Mouse (Mus musculus): Measurements from ENCODE around the gene Amigo2. TPM values are rescaled to one million over a fixed set of nuclear protein-coding genes. Genes with fewer than 3 reads are reported as not detected.

Amigo2 gene
- total RNA-seq, 1 experiment = 8.5 TPM

- no peak overlapping the region for H3K9ac ChIP-seq (ENCODE audit: insufficient read depth, low read depth, low read length, poor library complexity, severe bottlenecking)
- no peaks in the 10 kb centered on the region for H3K36me3 ChIP-seq (ENCODE audit: control insufficient read depth, insufficient read depth, low read length, poor library complexity, severe bottlenecking)
- TF ChIP-seq ZC3H11A (IDR thresholded peaks at IDR 0.05; ENCODE audit: borderline replicate concordance, low read depth, low read length) (peak; percentile 60; the same call in 1 of the 2 replicates), ZNF384 (IDR thresholded peaks at IDR 0.05; ENCODE audit: low read depth, low read length) (no peak), CHD2 (IDR thresholded peaks at IDR 0.05; ENCODE audit: low read depth, low read length) (no peak)
- no peak for DNase-seq (ENCODE audit: low read depth, low spot score)
- no peaks in the 10 kb centered on the region for H3K9me3 ChIP-seq (ENCODE audit: control insufficient read depth, insufficient read depth, low read depth, low read length)
- in situ Hi-C loops (cut with MboI; ENCODE audit: low sequenced_read_pairs in 2 of 2, unreplicated experiment in 2 of 2) = no loop called here
- peaks cover 3% of the 10 kb centered on the region in 2 experiments; a peak in 3 of 4 replicates for H3K4me1 ChIP-seq (ENCODE audit: control insufficient read depth in 2 of 2, insufficient read depth in 2 of 2, low read length in 2 of 2, poor library complexity in 1 of 2)
- H3K4me3 ChIP-seq (ENCODE audit: insufficient read depth in 1 of 2, low read depth in 1 of 2, low read length in 2 of 2, poor library complexity in 1 of 2, severe bottlenecking in 1 of 2) = no peak overlapping the region
- no peak overlapping the region for H3K27ac ChIP-seq (ENCODE audit: insufficient read depth, low read depth, low read length, poor library complexity, severe bottlenecking)
Measured at GRCm38 (mm10) chr15:97254375-97254774, 7.3 kb upstream of the Amigo2 start.

GRCm38 (mm10) chr15:97252493-97253034 lies 5.5 kb upstream of the Amigo2 start:
- no peak for DNase-seq (ENCODE audit: low read depth, low spot score)
- Histone ChIP-seq H3K27ac (ENCODE audit: insufficient read depth, low read depth, low read length, poor library complexity, severe bottlenecking) (no peak overlapping the region), H3K4me3 (ENCODE audit: insufficient read depth in 1 of 2, low read depth in 1 of 2, low read length in 2 of 2, poor library complexity in 1 of 2, severe bottlenecking in 1 of 2) (no peak overlapping the region), H3K9me3 (ENCODE audit: control insufficient read depth, insufficient read depth, low read depth, low read length) (no peaks in the 10 kb centered on the region), H3K36me3 (ENCODE audit: control insufficient read depth, insufficient read depth, low read length, poor library complexity, severe bottlenecking) (no peaks in the 10 kb centered on the region), H3K9ac (ENCODE audit: insufficient read depth, low read depth, low read length, poor library complexity, severe bottlenecking) (no peak overlapping the region), H3K4me1 (ENCODE audit: control insufficient read depth in 2 of 2, insufficient read depth in 2 of 2, low read length in 2 of 2, poor library complexity in 1 of 2) (peaks cover 3% of the 10 kb centered on the region in 2 experiments; a peak in 3 of 4 replicates)
- no peak for TF ChIP-seq HCFC1 (IDR thresholded peaks at IDR 0.05; ENCODE audit: borderline replicate concordance, insufficient read depth, low read length)
- no peak for TF ChIP-seq ZC3H11A (IDR thresholded peaks at IDR 0.05; ENCODE audit: borderline replicate concordance, low read depth, low read length)
- no peak for TF ChIP-seq ZNF384 (IDR thresholded peaks at IDR 0.05; ENCODE audit: low read depth, low read length)
- no peak for TF ChIP-seq MAFK (IDR thresholded peaks at IDR 0.05; ENCODE audit: insufficient read depth, low read depth, low read length)
- no peak for TF ChIP-seq CHD2 (IDR thresholded peaks at IDR 0.05; ENCODE audit: low read depth, low read length)
- in situ Hi-C loops (cut with MboI; ENCODE audit: low sequenced_read_pairs in 2 of 2, unreplicated experiment in 2 of 2) = no loop called here

GRCm38 (mm10) chr15:97249322-97249721 lies 2.2 kb upstream of the Amigo2 start:
- in situ Hi-C loops (cut with MboI; ENCODE audit: low sequenced_read_pairs in 2 of 2, unreplicated experiment in 2 of 2) = no loop called here

DNA sequence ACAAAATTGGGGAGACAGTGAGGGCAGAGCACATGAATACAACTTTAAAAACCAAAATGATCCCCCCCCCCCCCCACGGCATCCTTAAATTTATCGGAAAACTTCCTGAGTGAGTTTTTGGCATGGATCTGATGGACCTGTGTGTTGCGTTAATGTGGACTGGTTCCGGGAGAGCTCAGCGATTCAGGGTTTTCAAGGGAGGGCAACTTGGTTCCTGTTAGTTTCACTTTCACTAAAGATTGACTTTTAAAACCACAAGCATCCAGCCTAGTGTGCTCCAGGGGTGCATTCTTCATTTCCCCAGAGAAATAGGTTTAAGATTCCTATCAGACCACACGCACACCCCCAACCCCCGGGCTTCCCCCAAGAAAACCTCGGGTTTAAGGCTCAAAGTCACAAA lies 1.2 kb upstream of the Amigo2 start:
- H3K27ac ChIP-seq (ENCODE audit: insufficient read depth, low read depth, low read length, poor library complexity, severe bottlenecking) = no peak overlapping the region
- H3K9ac ChIP-seq (ENCODE audit: insufficient read depth, low read depth, low read length, poor library complexity, severe bottlenecking) = no peak overlapping the region
- DNase-seq (ENCODE audit: low read depth, low spot score) = no peak
- H3K4me1 ChIP-seq (ENCODE audit: control insufficient read depth in 2 of 2, insufficient read depth in 2 of 2, low read length in 2 of 2, poor library complexity in 1 of 2) = no peaks in the 10 kb centered on the region
- no peak for TF ChIP-seq CHD2 (IDR thresholded peaks at IDR 0.05; ENCODE audit: low read depth, low read length)
- no peak for TF ChIP-seq ZNF384 (IDR thresholded peaks at IDR 0.05; ENCODE audit: low read depth, low read length)
- TF ChIP-seq ZC3H11A (IDR thresholded peaks at IDR 0.05; ENCODE audit: borderline replicate concordance, low read depth, low read length) = no peak
- no peak for TF ChIP-seq MAFK (IDR thresholded peaks at IDR 0.05; ENCODE audit: insufficient read depth, low read depth, low read length)
- no peak for TF ChIP-seq HCFC1 (IDR thresholded peaks at IDR 0.05; ENCODE audit: borderline replicate concordance, insufficient read depth, low read length)
- no peaks in the 10 kb centered on the region for H3K36me3 ChIP-seq (ENCODE audit: control insufficient read depth, insufficient read depth, low read length, poor library complexity, severe bottlenecking)
- no peaks in the 10 kb centered on the region for H3K9me3 ChIP-seq (ENCODE audit: control insufficient read depth, insufficient read depth, low read depth, low read length)
- H3K4me3 ChIP-seq (ENCODE audit: insufficient read depth in 1 of 2, low read depth in 1 of 2, low read length in 2 of 2, poor library complexity in 1 of 2, severe bottlenecking in 1 of 2) = peak overlapping the region; percentile 67 to 88; a peak in 3 of 4 replicates
- in situ Hi-C loops (cut with MboI; ENCODE audit: low sequenced_read_pairs in 2 of 2, unreplicated experiment in 2 of 2) = no loop called here

More at GRCm38 (mm10) chr15:97249322-97249721, 2.2 kb upstream of the Amigo2 start:
- H3K27ac ChIP-seq (ENCODE audit: insufficient read depth, low read depth, low read length, poor library complexity, severe bottlenecking) = no peak overlapping the region
- TF ChIP-seq MAFK (IDR thresholded peaks at IDR 0.05; ENCODE audit: insufficient read depth, low read depth, low read length) = no peak
- TF ChIP-seq CHD2 (IDR thresholded peaks at IDR 0.05; ENCODE audit: low read depth, low read length) = no peak
- no peak for TF ChIP-seq ZNF384 (IDR thresholded peaks at IDR 0.05; ENCODE audit: low read depth, low read length)
- no peak for TF ChIP-seq HCFC1 (IDR thresholded peaks at IDR 0.05; ENCODE audit: borderline replicate concordance, insufficient read depth, low read length)
- TF ChIP-seq ZC3H11A (IDR thresholded peaks at IDR 0.05; ENCODE audit: borderline replicate concordance, low read depth, low read length) = no peak
- no peaks in the 10 kb centered on the region for H3K9me3 ChIP-seq (ENCODE audit: control insufficient read depth, insufficient read depth, low read depth, low read length)
- no peak overlapping the region for H3K4me3 ChIP-seq (ENCODE audit: insufficient read depth in 1 of 2, low read depth in 1 of 2, low read length in 2 of 2, poor library complexity in 1 of 2, severe bottlenecking in 1 of 2)
- H3K4me1 ChIP-seq (ENCODE audit: control insufficient read depth in 2 of 2, insufficient read depth in 2 of 2, low read length in 2 of 2, poor library complexity in 1 of 2) = peaks cover 3% of the 10 kb centered on the region in 2 experiments; a peak in 3 of 4 replicates
- H3K36me3 ChIP-seq (ENCODE audit: control insufficient read depth, insufficient read depth, low read length, poor library complexity, severe bottlenecking) = no peaks in the 10 kb centered on the region
- no peak for DNase-seq (ENCODE audit: low read depth, low spot score)
- no peak overlapping the region for H3K9ac ChIP-seq (ENCODE audit: insufficient read depth, low read depth, low read length, poor library complexity, severe bottlenecking)

DNA sequence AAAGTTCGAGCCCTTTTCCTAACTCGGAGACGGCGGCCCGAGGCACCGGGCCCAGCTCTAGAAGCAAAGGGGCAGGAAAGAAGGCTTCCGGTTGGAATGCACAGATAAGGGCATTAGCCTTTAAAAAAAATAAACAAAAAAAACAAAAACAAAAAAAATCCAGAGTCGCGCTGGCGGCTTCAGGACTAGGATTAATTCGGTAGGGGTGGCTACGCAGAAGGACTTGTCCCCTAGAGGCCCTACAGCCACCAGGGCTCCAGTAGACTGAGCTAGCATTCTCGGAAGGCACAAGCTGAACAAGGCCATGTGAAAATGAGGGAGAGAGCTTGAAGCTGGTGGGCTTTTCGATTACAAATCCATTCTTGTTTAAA lies 689 bp upstream of the Amigo2 start:
- H3K9me3 ChIP-seq (ENCODE audit: control insufficient read depth, insufficient read depth, low read depth, low read length) = no peaks in the 10 kb centered on the region
- DNase-seq (ENCODE audit: low read depth, low spot score) = no peak
- in situ Hi-C loops (cut with MboI; ENCODE audit: low sequenced_read_pairs in 2 of 2, unreplicated experiment in 2 of 2) = no loop called here
- no peak overlapping the region for H3K27ac ChIP-seq (ENCODE audit: insufficient read depth, low read depth, low read length, poor library complexity, severe bottlenecking)
- H3K4me1 ChIP-seq (ENCODE audit: control insufficient read depth in 2 of 2, insufficient read depth in 2 of 2, low read length in 2 of 2, poor library complexity in 1 of 2) = no peaks in the 10 kb centered on the region
- H3K4me3 ChIP-seq (ENCODE audit: insufficient read depth in 1 of 2, low read depth in 1 of 2, low read length in 2 of 2, poor library complexity in 1 of 2, severe bottlenecking in 1 of 2) = peak overlapping the region; percentile 67 to 88
- TF ChIP-seq MAFK (IDR thresholded peaks at IDR 0.05; ENCODE audit: insufficient read depth, low read depth, low read length) (no peak), CHD2 (IDR thresholded peaks at IDR 0.05; ENCODE audit: low read depth, low read length) (no peak), ZC3H11A (IDR thresholded peaks at IDR 0.05; ENCODE audit: borderline replicate concordance, low read depth, low read length) (no peak), HCFC1 (IDR thresholded peaks at IDR 0.05; ENCODE audit: borderline replicate concordance, insufficient read depth, low read length) (no peak), ZNF384 (IDR thresholded peaks at IDR 0.05; ENCODE audit: low read depth, low read length) (no peak)
- peak overlapping the region; percentile 81 for H3K9ac ChIP-seq (ENCODE audit: insufficient read depth, low read depth, low read length, poor library complexity, severe bottlenecking)
- no peaks in the 10 kb centered on the region for H3K36me3 ChIP-seq (ENCODE audit: control insufficient read depth, insufficient read depth, low read length, poor library complexity, severe bottlenecking)

Measured in ES-E14 (cell line).